Mouse (Mus musculus) heart, embryonic 14.5 days (tissue): ENCODE data around the gene Nt5dc1. TPM values are rescaled to one million over a fixed set of nuclear protein-coding genes. Genes with fewer than 3 reads are reported as not detected.
"Not testable (repeated sequence)": the region's sequence is repeated elsewhere in the genome, so short reads cannot be mapped to it uniquely, and the experiment has no call there.

Experiments used
- ATAC-seq: fragments of 200-750 bp; cut with Nextera tagmentation; 2 replicates; pipeline ENCODE4 v1.8.0; 2017; ENCODE audit warnings: low read depth, moderate TSS enrichment; ENCODE audit not compliant: insufficient number of reproducible peaks, insufficient read depth, low FRiP score
- H3K27ac ChIP-seq, 2 experiments: fragments of 200-500 bp in 1 of 2; fragments of 300-500 bp in 1 of 2; sonication (generic) in 1 of 2; replicated peaks in 1 of 2; 2 replicates each; pipeline ENCODE4 v1.5.1; 2012 to 2014; ENCODE audit warnings: low read depth in 2 of 2, low read length in 2 of 2, control low read depth in 1 of 2, mild to moderate bottlenecking in 1 of 2, mixed read lengths in 1 of 2; ENCODE audit not compliant: control insufficient read depth in 1 of 2, insufficient read depth in 1 of 2
- H3K27me3 ChIP-seq: fragments of 300-500 bp; sonication (generic); 2 replicates; pipeline ENCODE4 v1.6.1; 2014; ENCODE audit warnings: mild to moderate bottlenecking, low read length, control low read depth; ENCODE audit not compliant: control insufficient read depth, insufficient read depth
- H3K36me3 ChIP-seq: fragments of 300-500 bp; sonication (generic); 2 replicates; pipeline ENCODE4 v1.6.1; 2014; ENCODE audit warnings: mild to moderate bottlenecking, control low read depth, low read length, mixed read lengths; ENCODE audit not compliant: control insufficient read depth, insufficient read depth
- H3K4me1 ChIP-seq, 2 experiments: fragments of 200-500 bp in 1 of 2; fragments of 300-500 bp in 1 of 2; sonication (generic) in 1 of 2; 2 replicates each; pipeline ENCODE4 v1.6.1; 2012 to 2014; ENCODE audit warnings: low read length in 2 of 2, control low read depth in 1 of 2, mixed read lengths in 1 of 2; ENCODE audit not compliant: control insufficient read depth in 2 of 2, insufficient read depth in 2 of 2
- H3K4me2 ChIP-seq: fragments of 300-500 bp; sonication (generic); 2 replicates; pipeline ENCODE4 v1.6.1; 2014; ENCODE audit warnings: mild to moderate bottlenecking, low read length
- H3K4me3 ChIP-seq, 2 experiments: fragments of 200-500 bp in 1 of 2; fragments of 300-500 bp in 1 of 2; sonication (generic) in 1 of 2; 2 replicates each; pipeline ENCODE4 v1.5.1; 2012 to 2014; ENCODE audit warnings: low read length in 2 of 2, mild to moderate bottlenecking in 2 of 2, control low read depth in 1 of 2, low read depth in 1 of 2, moderate library complexity in 1 of 2; ENCODE audit not compliant: control insufficient read depth in 1 of 2, insufficient read depth in 1 of 2
- H3K9ac ChIP-seq: fragments of 300-500 bp; sonication (generic); 2 replicates; pipeline ENCODE4 v1.6.1; 2014; ENCODE audit warnings: mild to moderate bottlenecking, low read length
- H3K9me3 ChIP-seq: fragments of 300-500 bp; sonication (generic); 2 replicates; pipeline ENCODE4 v1.6.1; 2016; ENCODE audit warnings: low read length, control low read depth; ENCODE audit not compliant: control insufficient read depth
- WGBS: fragments of 180-500 bp; shearing (Covaris S2); extraction: QIAGEN DNeasy Blood & Tissue Kit; methylation state at CpG from one replicate; pipeline ENCODE4 v1.1.7; 2014; 5-methylcytosine and 5-hydroxymethylcytosine counted together
- polyA plus RNA-seq: library from polyadenylated mRNA; unstranded; fragments of >200 nt; fragmentation: Nextera tagmentation; extraction: Ambion mirVana; gene quantifications from 2 replicates; pipeline ENCODE4 v1.2.1, GENCODE M21; 2014

The Nt5dc1 gene
- polyA plus RNA-seq, 1 experiment from 2014 or later, result 8.0 TPM

DNA sequence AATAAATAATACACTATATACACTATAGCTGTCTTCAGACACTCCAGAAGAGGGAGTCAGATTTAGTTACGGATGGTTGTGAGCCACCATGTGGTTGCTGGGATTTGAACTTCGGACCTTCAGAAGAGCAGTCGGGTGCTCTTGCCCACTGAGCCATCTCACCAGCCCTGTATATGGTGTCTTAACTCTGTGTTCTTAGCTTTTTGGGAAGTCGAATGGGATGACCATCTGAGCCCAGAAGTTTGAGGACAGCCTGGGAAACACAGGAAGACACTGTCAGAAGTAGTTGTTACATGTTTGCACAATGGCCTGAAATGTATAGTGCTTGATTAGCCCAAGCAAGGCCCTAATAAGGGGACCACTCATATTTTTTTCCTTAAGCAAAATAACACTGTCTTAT is 153.2 kb downstream of the Nt5dc1 start:
- Histone ChIP-seq H3K27me3 (no peaks in the 10 kb centered on the region), H3K9ac (no peak overlapping the region), H3K27ac (no peak overlapping the region), H3K4me3 (no peak overlapping the region), H3K9me3 (no peaks in the 10 kb centered on the region), H3K4me2 (no peak overlapping the region), H3K36me3 (no peaks in the 10 kb centered on the region), H3K4me1 (no peaks in the 10 kb centered on the region)
- 80% methylated on average over 4 of the region's 4 CpGs for WGBS
- no peak for ATAC-seq

DNA sequence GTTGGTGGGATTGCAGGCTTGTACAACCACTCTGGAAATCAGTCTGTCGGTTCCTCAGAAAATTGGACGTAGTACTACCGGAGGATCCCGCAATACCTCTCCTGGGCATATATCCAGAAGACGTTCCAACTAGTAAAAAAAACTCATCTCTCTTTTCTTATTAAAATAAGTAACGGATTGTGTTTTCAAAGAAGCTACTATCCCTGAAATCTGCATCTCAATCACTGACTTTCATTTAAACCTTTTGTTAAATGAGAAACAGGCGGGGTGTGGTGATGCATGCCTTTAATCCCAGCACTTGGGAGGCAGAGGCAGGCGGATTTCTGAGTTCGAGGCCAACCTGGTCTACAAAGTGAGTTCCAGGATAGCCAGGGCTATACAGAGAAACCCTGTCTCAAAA is 165.5 kb downstream of the Nt5dc1 start:
- not testable (repeated sequence) for ATAC-seq, H3K4me1 ChIP-seq, H3K4me3 ChIP-seq, H3K36me3 ChIP-seq, H3K9me3 ChIP-seq, H3K27ac ChIP-seq, H3K27me3 ChIP-seq, H3K4me2 ChIP-seq, H3K9ac ChIP-seq
- WGBS, result 91% methylated on average over 9 of the region's 9 CpGs

DNA sequence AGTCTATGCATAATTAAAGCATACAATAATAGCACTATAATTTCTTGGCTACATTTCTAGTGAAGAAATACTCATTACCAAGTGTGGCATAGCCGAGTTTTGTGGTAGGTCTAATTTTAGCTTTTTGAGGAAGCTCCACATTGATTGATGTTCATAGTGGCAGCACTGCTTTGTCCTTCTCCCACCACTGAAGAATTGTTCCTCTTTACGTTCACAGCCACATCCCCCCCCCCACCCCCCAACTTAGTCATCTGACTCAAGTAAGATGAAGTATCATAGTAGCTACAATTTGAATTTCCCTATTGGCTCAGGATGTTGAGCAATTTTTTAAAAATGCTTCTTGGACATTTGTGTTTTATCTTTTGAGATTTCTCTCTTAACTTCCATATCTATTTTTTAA is 168.8 kb downstream of the Nt5dc1 start:
- H3K9me3 ChIP-seq, result no peaks in the 10 kb centered on the region
- no peaks in the 10 kb centered on the region for H3K4me1 ChIP-seq
- ATAC-seq, result no peak
- WGBS, result 39% methylated on average over 2 of the region's 2 CpGs
- H3K9ac ChIP-seq, result no peak overlapping the region
- H3K36me3 ChIP-seq, result no peaks in the 10 kb centered on the region
- no peaks in the 10 kb centered on the region for H3K27me3 ChIP-seq
- no peak overlapping the region for H3K4me2 ChIP-seq
- no peak overlapping the region for H3K27ac ChIP-seq
- no peak overlapping the region for H3K4me3 ChIP-seq

DNA sequence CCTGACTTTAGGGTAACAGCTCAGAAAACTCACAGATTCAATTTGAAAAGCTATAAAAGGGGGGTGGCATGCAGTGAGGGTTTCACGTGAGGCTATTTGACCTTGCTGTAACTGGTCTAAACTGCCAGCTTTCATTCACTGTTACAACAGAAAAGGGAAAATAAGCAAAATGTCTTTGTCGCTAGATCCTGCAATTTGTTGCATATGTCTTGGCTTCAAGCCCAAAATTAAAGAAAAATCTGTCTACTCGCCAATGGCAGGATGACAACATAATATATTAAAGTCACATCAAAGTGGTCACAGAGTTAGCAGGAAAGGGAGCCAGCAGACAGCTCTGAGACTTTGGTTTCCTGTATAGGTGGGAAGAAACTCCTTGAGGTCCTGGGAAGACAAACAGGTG is 170.6 kb downstream of the Nt5dc1 start:
- no peaks in the 10 kb centered on the region for H3K27me3 ChIP-seq
- H3K36me3 ChIP-seq, result no peaks in the 10 kb centered on the region
- no peak for ATAC-seq
- 63% methylated on average over 3 of the region's 3 CpGs for WGBS
- H3K4me3 ChIP-seq, result no peak overlapping the region
- no peaks in the 10 kb centered on the region for H3K4me1 ChIP-seq
- H3K27ac ChIP-seq, result no peak overlapping the region
- H3K4me2 ChIP-seq, result no peak overlapping the region
- H3K9ac ChIP-seq, result no peak overlapping the region
- H3K9me3 ChIP-seq, result no peaks in the 10 kb centered on the region

DNA sequence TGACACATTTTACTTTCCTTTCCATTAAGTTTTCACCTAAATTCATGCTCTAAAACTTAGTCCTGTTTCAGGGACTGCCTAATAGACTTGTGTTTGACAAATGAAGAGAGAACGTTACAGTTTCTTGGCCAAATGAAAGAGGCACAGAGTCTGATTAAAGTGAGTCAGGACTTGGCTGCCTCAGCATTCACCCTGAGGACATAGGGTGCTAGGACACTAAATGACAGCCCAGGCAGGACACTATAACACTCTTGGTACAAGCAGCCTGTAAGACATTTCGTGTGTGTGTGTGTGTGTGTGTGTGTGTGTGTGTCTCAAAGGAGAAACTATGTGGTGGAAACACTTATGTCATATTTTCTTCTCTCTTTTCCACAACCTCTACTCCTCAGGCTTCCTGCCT is 172.2 kb downstream of the Nt5dc1 start:
- WGBS, result 49% methylated on average over 2 of the region's 2 CpGs
- Histone ChIP-seq H3K4me3 (no peak overlapping the region), H3K9ac (no peak overlapping the region), H3K4me1 (no peaks in the 10 kb centered on the region), H3K27ac (no peak overlapping the region), H3K27me3 (no peaks in the 10 kb centered on the region), H3K9me3 (no peaks in the 10 kb centered on the region), H3K4me2 (no peak overlapping the region), H3K36me3 (no peaks in the 10 kb centered on the region)
- ATAC-seq, result no peak

DNA sequence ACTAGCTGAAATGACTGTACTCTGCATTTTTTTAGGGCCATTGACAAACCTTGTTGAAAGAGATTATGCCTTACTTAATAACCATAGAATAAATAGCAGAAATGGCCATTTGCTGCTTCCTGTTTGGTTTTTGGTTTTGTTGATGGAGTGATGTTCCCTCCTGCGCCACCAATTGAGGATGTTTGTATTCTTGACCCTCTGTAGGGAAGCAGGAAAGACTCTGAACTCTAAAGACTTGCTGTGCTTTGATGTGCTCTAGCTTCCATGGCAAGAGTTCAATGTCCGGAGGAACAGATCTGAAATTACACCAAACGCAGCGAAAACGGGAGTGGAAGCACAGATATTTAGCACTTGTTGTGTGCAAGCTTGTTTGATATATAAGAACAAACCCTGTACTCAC is 173.6 kb downstream of the Nt5dc1 start:
- no peak overlapping the region for H3K27ac ChIP-seq
- H3K36me3 ChIP-seq, result no peaks in the 10 kb centered on the region
- H3K9ac ChIP-seq, result no peak overlapping the region
- WGBS, result 64% methylated on average over 5 of the region's 5 CpGs
- no peak for ATAC-seq
- no peaks in the 10 kb centered on the region for H3K27me3 ChIP-seq
- H3K4me3 ChIP-seq, result no peak overlapping the region
- H3K9me3 ChIP-seq, result no peaks in the 10 kb centered on the region
- no peaks in the 10 kb centered on the region for H3K4me1 ChIP-seq
- H3K4me2 ChIP-seq, result no peak overlapping the region

DNA sequence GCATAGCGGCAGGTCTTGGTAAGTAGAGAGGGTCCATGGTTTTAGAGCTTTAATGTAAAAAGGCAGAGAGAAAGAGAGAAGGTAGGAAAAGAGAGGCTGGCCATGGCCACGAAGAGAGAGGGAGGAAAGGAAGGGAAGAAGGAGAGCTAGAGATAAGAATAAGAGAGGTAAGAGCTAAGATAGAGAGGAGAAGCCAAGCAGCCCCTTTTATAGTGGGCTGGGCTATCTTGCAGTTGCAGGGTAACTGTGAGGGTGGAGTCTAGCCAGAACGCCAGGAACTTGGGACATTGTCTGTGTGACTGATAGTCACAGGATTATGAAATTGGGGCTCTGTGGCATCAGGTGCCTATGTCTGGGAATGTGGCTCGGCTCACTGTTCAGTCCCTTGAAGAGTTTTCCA is 179.8 kb downstream of the Nt5dc1 start:
- no peak overlapping the region for H3K27ac ChIP-seq
- H3K4me1 ChIP-seq, result no peaks in the 10 kb centered on the region
- H3K9ac ChIP-seq, result no peak overlapping the region
- ATAC-seq, result no peak
- no peaks in the 10 kb centered on the region for H3K27me3 ChIP-seq
- 51% methylated on average over 4 of the region's 4 CpGs for WGBS
- H3K36me3 ChIP-seq, result no peaks in the 10 kb centered on the region
- H3K9me3 ChIP-seq, result no peaks in the 10 kb centered on the region
- no peak overlapping the region for H3K4me3 ChIP-seq
- H3K4me2 ChIP-seq, result no peak overlapping the region
